Mouse (Mus musculus) midbrain, embryonic 14.5 days (tissue): ENCODE data around the gene Gm21738. TPM values are rescaled to one million over a fixed set of nuclear protein-coding genes. Genes with fewer than 3 reads are reported as not detected.
"Not testable (repeated sequence)": the region's sequence is repeated elsewhere in the genome, so short reads cannot be mapped to it uniquely, and the experiment has no call there.

Experiments used
- ATAC-seq: fragments of 200-750 bp; cut with Nextera tagmentation; 2 replicates; pipeline ENCODE4 v1.8.0; 2017; ENCODE audit warnings: moderate number of reproducible peaks, moderate library complexity; ENCODE audit not compliant: low FRiP score, low TSS enrichment
- DNase-seq: peaks from one replicate; pipeline ENCODE4 v3.0.0-alpha.2; 2015
- H3K27ac ChIP-seq: fragments of 300-500 bp; sonication (generic); replicated peaks from 2 replicates; pipeline ENCODE4 v1.5.1; 2014; ENCODE audit warnings: mild to moderate bottlenecking, low read depth, low read length, moderate library complexity
- H3K27me3 ChIP-seq: fragments of 300-500 bp; sonication (generic); 2 replicates; pipeline ENCODE4 v1.6.1; 2014; ENCODE audit warnings: low read length, control low read depth, mixed read lengths; ENCODE audit not compliant: control insufficient read depth, insufficient read depth
- H3K36me3 ChIP-seq: fragments of 300-500 bp; sonication (generic); 2 replicates; pipeline ENCODE4 v1.6.1; 2014; ENCODE audit warnings: low read length, control low read depth; ENCODE audit not compliant: control insufficient read depth, insufficient read depth
- H3K4me1 ChIP-seq: fragments of 300-500 bp; sonication (generic); 2 replicates; pipeline ENCODE4 v1.6.1; 2014; ENCODE audit warnings: mild to moderate bottlenecking, antibody characterized with exemption, low read length, control low read depth; ENCODE audit not compliant: control insufficient read depth, insufficient read depth
- H3K4me2 ChIP-seq: fragments of 300-500 bp; sonication (generic); 2 replicates; pipeline ENCODE4 v1.6.1; 2014; ENCODE audit warnings: mild to moderate bottlenecking, low read length, moderate library complexity
- H3K4me3 ChIP-seq: fragments of 300-500 bp; sonication (generic); replicated peaks from 2 replicates; pipeline ENCODE4 v1.5.1; 2014; ENCODE audit warnings: low read depth, low read length
- H3K9ac ChIP-seq: fragments of 300-500 bp; sonication (generic); replicated peaks from 2 replicates; pipeline ENCODE4 v1.6.1; 2014; ENCODE audit warnings: mild to moderate bottlenecking, low read length, moderate library complexity
- H3K9me3 ChIP-seq: fragments of 300-500 bp; sonication (generic); 2 replicates; pipeline ENCODE4 v1.6.1; 2016; ENCODE audit warnings: low read length, control low read depth, mixed read lengths; ENCODE audit not compliant: control insufficient read depth
- WGBS: fragments of 180-500 bp; shearing (Covaris S2); extraction: QIAGEN DNeasy Blood & Tissue Kit; methylation state at CpG from one replicate; pipeline ENCODE4 v1.1.7; 2014; 5-methylcytosine and 5-hydroxymethylcytosine counted together
- polyA plus RNA-seq: library from polyadenylated mRNA; unstranded; fragments of >200 nt; fragmentation: Nextera tagmentation; extraction: Ambion mirVana; gene quantifications from 2 replicates; pipeline ENCODE4 v1.2.1, GENCODE M21; 2014

Gm21738 gene
- polyA plus RNA-seq: 1.3 and 2.5 TPM in 2 replicates

DNA sequence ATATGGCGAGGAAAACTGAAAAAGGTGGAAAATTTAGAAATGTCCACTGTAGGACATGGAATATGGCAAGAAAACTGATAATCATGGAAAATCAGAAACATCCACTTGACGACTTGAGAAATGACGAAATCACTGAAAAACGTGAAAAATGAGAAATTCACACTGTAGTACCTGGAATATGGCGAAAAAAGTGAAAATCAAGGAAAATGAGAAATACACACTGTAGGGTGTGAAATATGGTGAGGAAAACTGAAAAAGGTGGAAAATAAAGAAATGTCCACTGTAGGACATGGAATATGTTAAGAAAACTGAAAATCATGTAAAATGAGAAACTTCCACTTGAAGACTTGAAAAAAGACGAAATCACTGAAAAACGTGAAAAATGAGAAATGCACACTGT lies at the start of gene Gm21738:
Gene Gm21738, minus strand, starts transcription at position 101 of the 400 bp plus-strand sequence.
- not testable (repeated sequence) for H3K27me3 ChIP-seq, H3K4me3 ChIP-seq, H3K9ac ChIP-seq, H3K36me3 ChIP-seq, DNase-seq, H3K27ac ChIP-seq, H3K4me2 ChIP-seq, ATAC-seq, H3K4me1 ChIP-seq, H3K9me3 ChIP-seq
- 79% methylated on average over 7 of the region's 7 CpGs for WGBS

DNA sequence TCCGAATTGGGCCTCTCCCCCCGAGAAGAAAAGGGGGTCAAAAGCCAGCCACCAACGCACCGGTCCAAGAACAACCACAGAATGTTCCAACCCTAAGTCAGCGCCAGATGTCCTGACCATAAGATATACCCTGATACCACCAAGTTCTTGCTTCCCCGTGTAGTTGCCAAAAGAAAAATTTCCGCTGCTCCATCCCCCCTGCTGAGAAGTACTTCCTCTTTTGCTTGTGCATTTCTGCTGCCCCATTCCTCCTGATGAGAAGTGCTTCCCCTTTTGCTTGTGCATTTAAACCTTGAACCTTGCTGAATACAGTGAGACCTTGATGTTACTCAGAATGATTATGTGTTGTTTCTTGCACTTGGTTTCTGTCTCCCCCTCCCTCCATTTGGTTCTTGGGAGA lies 35.0 kb downstream of the Gm21738 start:
- not testable (repeated sequence) for H3K4me2 ChIP-seq, H3K27me3 ChIP-seq, H3K9ac ChIP-seq, H3K36me3 ChIP-seq, ATAC-seq, H3K27ac ChIP-seq, H3K4me3 ChIP-seq, H3K4me1 ChIP-seq, DNase-seq
- peaks cover 33% of the 10 kb centered on the region for H3K9me3 ChIP-seq
- 88% methylated on average over 7 of the region's 7 CpGs for WGBS

Other genes starting within 250 kb of the Gm21738 start
- 0.26 and 0.50 TPM in 2 replicates for gene Gm2244, start 131.0 kb upstream of the Gm21738 start, polyA plus RNA-seq
- 7.7 and 8.0 TPM in 2 replicates for gene Gm2237, start 166.2 kb upstream of the Gm21738 start, polyA plus RNA-seq
- gene Gm5458, start 183.7 kb upstream of the Gm21738 start, polyA plus RNA-seq: not detected in 2 replicates